Mouse (Mus musculus) hindbrain, embryonic 10.5 days (tissue): ENCODE results near the gene Ankrd40. TPM values are rescaled to one million over a fixed set of nuclear protein-coding genes. Genes with fewer than 3 reads are reported as not detected.

Experiments
- polyA plus RNA-seq: library from polyadenylated mRNA; unstranded; fragments of >200 nt; fragmentation: Nextera tagmentation; extraction: Ambion mirVana; gene quantifications from 2 replicates; pipeline ENCODE4 v1.2.1, GENCODE M21; 2016

The Ankrd40 gene
- polyA plus RNA-seq, 1 experiment from 2014 or later = 12.5 TPM

Other genes with a start within 250 kb of the Ankrd40 start
- gene Tob1, start 116.5 kb upstream of the Ankrd40 start, polyA plus RNA-seq = 22.3 and 31.1 TPM in 2 replicates
- 0.61 and 2.0 TPM in 2 replicates for gene Wfikkn2, start 82.0 kb upstream of the Ankrd40 start, polyA plus RNA-seq
- not detected in 2 replicates for gene Gm21885, start 46.1 kb upstream of the Ankrd40 start, polyA plus RNA-seq
- 72.3 and 103 TPM in 2 replicates for gene Luc7l3, start 6.0 kb upstream of the Ankrd40 start, polyA plus RNA-seq
- gene Abcc3, start 65.0 kb downstream of the Ankrd40 start, polyA plus RNA-seq = 0.46 and 0.48 TPM in 2 replicates
- gene Cacna1g, start 146.2 kb downstream of the Ankrd40 start, polyA plus RNA-seq = 5.3 and 7.7 TPM in 2 replicates
- 0.05 TPM in 1 of 2 replicates, not detected in the other for gene Spata20, start 158.2 kb downstream of the Ankrd40 start, polyA plus RNA-seq
- 1.7 and 1.9 TPM in 2 replicates for gene Epn3, start 172.0 kb downstream of the Ankrd40 start, polyA plus RNA-seq
- gene Mycbpap, start 193.7 kb downstream of the Ankrd40 start, polyA plus RNA-seq = 3.9 and 4.6 TPM in 2 replicates
- gene Rsad1, start 221.3 kb downstream of the Ankrd40 start, polyA plus RNA-seq = 3.6 and 4.3 TPM in 2 replicates
- gene Chad, start 237.0 kb downstream of the Ankrd40 start, polyA plus RNA-seq = 0.19 and 0.29 TPM in 2 replicates